Mouse (Mus musculus) embryonic facial prominence, embryonic 12.5 days (tissue): ENCODE results near the gene Ndufs5. TPM values are rescaled to one million over a fixed set of nuclear protein-coding genes. Genes with fewer than 3 reads are reported as not detected.

Source experiments
- ATAC-seq: fragments of 200-750 bp; cut with Nextera tagmentation; 2 replicates; pipeline ENCODE4 v1.8.0; 2017; ENCODE audit not compliant: insufficient number of reproducible peaks, insufficient read depth, low FRiP score, low TSS enrichment
- H3K27ac ChIP-seq: fragments of 300-500 bp; sonication (generic); 2 replicates; pipeline ENCODE4 v1.5.1; 2016; ENCODE audit warnings: mild to moderate bottlenecking
- H3K27me3 ChIP-seq: fragments of 300-500 bp; sonication (generic); 2 replicates; pipeline ENCODE4 v1.6.1; 2016; ENCODE audit warnings: mild to moderate bottlenecking, moderate library complexity
- H3K36me3 ChIP-seq: fragments of 300-500 bp; sonication (generic); 2 replicates; pipeline ENCODE4 v1.6.1; 2016; ENCODE audit warnings: mild to moderate bottlenecking
- H3K4me1 ChIP-seq: fragments of 300-500 bp; sonication (generic); 2 replicates; pipeline ENCODE4 v1.6.1; 2016
- H3K4me2 ChIP-seq: fragments of 300-500 bp; sonication (generic); replicated peaks from 2 replicates; pipeline ENCODE4 v1.6.1; 2016; ENCODE audit warnings: mild to moderate bottlenecking, moderate library complexity
- H3K4me3 ChIP-seq: fragments of 300-500 bp; sonication (generic); 2 replicates; pipeline ENCODE4 v1.5.1; 2016; ENCODE audit warnings: mild to moderate bottlenecking
- H3K9ac ChIP-seq: fragments of 300-500 bp; sonication (generic); 2 replicates; pipeline ENCODE4 v1.6.1; 2016; ENCODE audit warnings: mild to moderate bottlenecking, moderate library complexity
- H3K9me3 ChIP-seq: fragments of 300-500 bp; sonication (generic); 2 replicates; pipeline ENCODE4 v1.6.1; 2016; ENCODE audit warnings: mild to moderate bottlenecking, moderate library complexity
- whole genome bisulfite sequencing: fragments of 180-500 bp; shearing (Covaris S2); methylation state at CpG from one replicate; pipeline ENCODE4 v1.1.7; 2016; 5-methylcytosine and 5-hydroxymethylcytosine counted together
- polyA plus RNA-seq: library from polyadenylated mRNA; unstranded; fragments of >200 nt; fragmentation: Nextera tagmentation; extraction: Ambion mirVana; gene quantifications from 2 replicates; pipeline ENCODE4 v1.2.1, GENCODE M21; 2016

The Ndufs5 gene
- polyA plus RNA-seq, 1 experiment from 2014 or later: 324 TPM

DNA sequence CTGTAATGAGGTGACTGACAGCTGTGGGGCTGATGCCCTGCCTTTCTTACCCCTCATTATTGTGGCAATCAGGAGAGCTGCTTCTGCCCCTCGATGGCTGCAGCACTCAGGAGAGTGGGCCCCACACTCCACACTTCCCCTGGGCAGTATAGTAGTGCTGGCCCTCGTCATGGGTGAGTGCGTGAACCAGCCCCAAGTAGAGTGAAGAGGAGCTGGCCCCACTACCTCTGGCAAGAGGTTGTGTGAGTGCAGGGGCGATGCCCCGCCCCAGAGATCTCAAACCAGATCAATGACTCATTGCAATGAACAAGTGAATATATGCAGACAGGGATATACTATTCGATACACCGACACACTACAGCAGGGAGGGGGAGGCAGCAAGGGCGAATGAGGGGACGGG is 15.5 kb upstream of the Ndufs5 start:
- Histone ChIP-seq H3K9ac (no peak overlapping the region), H3K27me3 (no peaks in the 10 kb centered on the region), H3K4me2 (no peak overlapping the region), H3K9me3 (no peaks in the 10 kb centered on the region), H3K4me3 (no peak overlapping the region), H3K27ac (no peak overlapping the region), H3K36me3 (peaks cover 35% of the 10 kb centered on the region), H3K4me1 (no peaks in the 10 kb centered on the region)
- ATAC-seq: no peak
- 91% methylated on average over 9 of the region's 9 CpGs for WGBS

DNA sequence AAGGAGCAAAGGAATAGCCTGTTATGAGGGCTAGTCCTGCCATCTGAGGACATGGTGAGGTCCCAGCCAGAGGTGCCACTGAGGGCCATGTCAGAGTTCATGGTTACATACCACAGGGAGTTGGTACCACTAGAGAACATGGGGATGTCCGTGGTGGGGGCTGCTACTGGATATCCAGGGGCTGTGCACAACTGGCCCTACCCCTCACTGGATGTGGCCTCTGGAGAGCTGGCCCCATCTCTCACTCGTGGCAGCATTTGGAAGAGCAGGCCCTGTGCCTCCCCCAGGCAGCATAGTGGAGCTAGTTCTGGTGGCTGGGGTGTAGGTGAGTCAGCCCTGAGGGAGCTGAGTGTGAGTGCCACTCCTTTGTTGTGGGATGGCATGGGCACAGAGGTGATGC is 14.9 kb upstream of the Ndufs5 start:
- no peak overlapping the region for H3K4me3 ChIP-seq
- H3K27me3 ChIP-seq: no peaks in the 10 kb centered on the region
- H3K36me3 ChIP-seq: peaks cover 29% of the 10 kb centered on the region
- H3K9ac ChIP-seq: no peak overlapping the region
- no peak overlapping the region for H3K27ac ChIP-seq
- 85% methylated on average over 2 of the region's 2 CpGs for WGBS
- no peaks in the 10 kb centered on the region for H3K4me1 ChIP-seq
- ATAC-seq: no peak
- H3K9me3 ChIP-seq: no peaks in the 10 kb centered on the region
- no peak overlapping the region for H3K4me2 ChIP-seq

DNA sequence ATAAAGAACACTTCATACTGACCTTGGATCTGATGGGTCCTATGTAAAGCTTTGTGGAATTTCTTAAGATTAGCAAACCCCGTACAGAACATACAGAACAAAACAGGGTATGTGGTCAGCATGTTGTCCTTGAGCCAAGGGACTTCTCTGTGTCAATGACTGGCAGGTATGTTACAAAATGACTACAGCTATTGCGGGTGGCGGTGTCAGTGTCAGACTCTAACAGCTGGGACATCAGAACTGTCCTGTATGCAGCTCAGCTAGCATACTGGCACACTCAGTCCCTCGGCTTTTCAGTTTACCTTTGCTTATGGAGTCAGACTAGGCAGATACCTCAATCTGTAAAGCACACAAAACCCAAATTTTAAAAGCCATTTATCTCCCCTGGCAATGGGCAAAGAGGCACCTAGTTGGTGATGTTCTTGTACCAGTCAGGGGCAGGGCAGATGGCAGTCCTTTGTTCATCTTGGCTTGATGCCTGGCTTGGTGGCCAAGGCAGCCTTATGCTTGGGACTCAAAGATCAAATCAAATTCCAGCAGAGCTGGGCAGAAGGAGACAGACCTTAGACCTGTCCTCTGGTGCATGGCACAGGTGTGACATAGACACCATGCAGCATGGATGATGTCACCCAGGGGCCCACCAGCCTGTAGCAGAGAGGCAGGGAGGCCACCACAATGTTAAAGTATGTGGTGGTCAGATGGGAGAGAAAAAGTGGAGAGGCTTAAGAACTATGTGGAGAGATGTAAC is 14.3 kb upstream of the Ndufs5 start:
- no peak for ATAC-seq
- Histone ChIP-seq H3K9me3 (no peaks in the 10 kb centered on the region), H3K4me2 (no peak overlapping the region), H3K36me3 (peaks cover 25% of the 10 kb centered on the region), H3K27ac (no peak overlapping the region), H3K4me3 (no peak overlapping the region), H3K9ac (no peak overlapping the region), H3K27me3 (no peaks in the 10 kb centered on the region), H3K4me1 (no peaks in the 10 kb centered on the region)
- WGBS: 94% methylated on average over 4 of the region's 4 CpGs

DNA sequence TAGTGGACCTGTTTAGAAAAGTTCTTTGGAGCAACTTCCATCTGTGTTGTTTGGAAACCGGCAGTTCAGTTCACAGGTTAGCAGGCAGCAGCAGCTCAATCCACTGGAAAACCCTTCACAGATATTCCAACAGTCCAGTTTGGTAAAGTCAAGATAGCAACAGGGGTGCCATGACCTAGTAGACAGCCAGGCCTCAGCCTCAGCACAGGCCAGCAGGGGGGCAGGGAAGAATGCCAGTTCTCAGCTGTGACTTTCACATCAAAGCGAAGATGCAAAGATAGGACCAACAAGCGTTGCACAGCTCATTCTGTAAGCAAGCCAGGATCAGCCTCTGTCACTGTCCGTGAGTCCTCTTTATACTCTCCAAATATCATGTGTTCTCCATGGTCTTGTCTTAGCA is 3.8 kb upstream of the Ndufs5 start:
- Histone ChIP-seq H3K4me3 (no peak overlapping the region), H3K9ac (no peak overlapping the region), H3K4me1 (peaks cover 6% of the 10 kb centered on the region; the same call in 1 of the 2 replicates), H3K9me3 (no peaks in the 10 kb centered on the region), H3K27me3 (no peaks in the 10 kb centered on the region), H3K4me2 (no peak overlapping the region), H3K36me3 (no peaks in the 10 kb centered on the region), H3K27ac (no peak overlapping the region)
- ATAC-seq: no peak
- WGBS: 82% methylated on average over 4 of the region's 4 CpGs

DNA sequence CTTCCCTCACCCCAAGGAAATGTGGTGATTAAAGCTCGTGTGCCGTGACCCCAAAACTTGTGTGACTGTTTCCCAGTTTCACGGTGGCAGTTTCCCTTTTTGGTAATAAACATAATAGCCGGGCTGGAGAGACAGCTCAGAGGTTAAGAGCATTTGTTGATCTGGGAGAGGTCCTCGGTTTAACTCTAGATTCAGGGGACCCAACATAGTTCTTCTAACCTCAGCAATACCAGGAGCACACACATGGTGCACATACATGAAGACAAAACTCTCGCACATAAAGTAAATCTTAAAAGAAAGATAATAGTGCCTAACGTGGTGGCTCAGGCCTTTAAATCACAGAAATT is 405 bp upstream of the Ndufs5 start:
- Histone ChIP-seq H3K9me3 (no peaks in the 10 kb centered on the region), H3K4me3 (peak overlapping the region; percentile 90), H3K4me2 (peak overlapping the region; percentile 54), H3K27me3 (no peaks in the 10 kb centered on the region), H3K4me1 (peaks cover 6% of the 10 kb centered on the region; the same call in 1 of the 2 replicates), H3K9ac (peak overlapping the region; percentile 92), H3K27ac (no peak overlapping the region), H3K36me3 (peaks cover 18% of the 10 kb centered on the region)
- no peak for ATAC-seq
- 27% methylated on average over 7 of the region's 7 CpGs for WGBS

DNA sequence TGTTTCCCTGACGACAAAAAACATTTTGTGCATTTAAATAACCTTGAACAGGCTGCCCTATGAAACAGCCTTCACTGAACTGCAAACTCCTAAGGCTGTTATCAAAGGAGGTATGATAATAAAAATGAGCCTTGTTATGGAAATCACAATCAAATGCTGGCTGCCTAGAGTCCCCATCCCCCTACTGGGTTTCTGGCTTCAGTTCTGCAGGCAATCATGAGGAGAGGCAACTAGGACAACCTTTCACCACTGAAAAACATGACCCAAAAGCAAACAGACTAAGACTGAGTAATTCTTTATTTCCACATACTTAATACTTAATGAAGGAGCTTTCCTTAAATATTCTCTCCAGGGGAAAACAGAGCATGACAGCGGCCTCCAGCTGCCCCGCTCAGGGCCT is 5.6 kb downstream of the Ndufs5 start:
- no peak overlapping the region for H3K9ac ChIP-seq
- no peaks in the 10 kb centered on the region for H3K9me3 ChIP-seq
- H3K4me2 ChIP-seq: no peak overlapping the region
- H3K27ac ChIP-seq: no peak overlapping the region
- H3K4me3 ChIP-seq: no peak overlapping the region
- no peaks in the 10 kb centered on the region for H3K27me3 ChIP-seq
- ATAC-seq: no peak
- WGBS: 93% methylated on average over 1 of the region's 3 CpGs
- H3K36me3 ChIP-seq: peaks cover 29% of the 10 kb centered on the region
- peaks cover 3% of the 10 kb centered on the region; the same call in 1 of the 2 replicates for H3K4me1 ChIP-seq

DNA sequence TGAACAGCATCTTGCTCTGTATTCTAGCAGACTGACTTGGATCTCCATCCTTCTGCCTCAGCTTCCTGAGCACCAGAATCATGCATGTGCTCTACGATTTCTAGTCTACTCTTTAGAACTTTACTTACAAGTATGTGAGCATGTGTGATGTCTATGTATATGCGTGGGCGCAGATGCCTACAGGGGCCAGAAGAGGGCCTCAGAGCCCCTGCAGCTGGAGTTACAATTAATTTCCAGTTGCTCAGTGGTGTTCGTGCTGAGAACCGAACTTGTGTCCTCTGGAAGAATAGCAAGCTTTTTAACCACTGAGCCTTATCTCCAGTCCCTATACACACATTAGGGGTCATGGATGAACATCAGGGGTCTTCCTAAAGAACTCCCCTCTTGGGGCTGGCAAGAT is 10.7 kb downstream of the Ndufs5 start:
- Histone ChIP-seq H3K9ac (no peak overlapping the region), H3K27me3 (no peaks in the 10 kb centered on the region), H3K4me3 (no peak overlapping the region), H3K9me3 (no peaks in the 10 kb centered on the region), H3K27ac (no peak overlapping the region), H3K4me1 (no peaks in the 10 kb centered on the region), H3K36me3 (peaks cover 4% of the 10 kb centered on the region; the same call in 1 of the 2 replicates), H3K4me2 (no peak overlapping the region)
- ATAC-seq: no peak
- 91% methylated on average over 5 of the region's 5 CpGs for WGBS

DNA sequence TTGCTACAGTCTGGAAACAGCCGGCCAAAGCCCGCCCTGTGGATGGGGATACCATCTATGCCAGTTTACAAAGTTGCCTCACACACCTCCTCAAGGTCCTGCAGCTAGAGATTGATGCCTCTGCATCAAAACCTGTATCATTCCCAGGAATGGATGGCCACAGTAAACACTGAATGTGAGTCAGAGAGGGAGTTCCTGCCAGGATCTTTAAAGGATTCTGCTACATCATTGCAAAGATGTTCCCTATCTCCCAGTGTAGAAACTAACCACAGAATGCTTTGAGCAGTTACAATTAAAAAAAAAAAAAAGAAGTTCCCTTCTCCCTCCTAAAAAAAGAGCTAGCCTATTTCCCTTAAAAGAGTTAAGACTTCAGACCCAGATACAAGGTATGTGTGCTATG is 12.7 kb downstream of the Ndufs5 start:
- WGBS: 88% methylated on average over 2 of the region's 2 CpGs
- Histone ChIP-seq H3K4me1 (no peaks in the 10 kb centered on the region), H3K27ac (no peak overlapping the region), H3K9me3 (no peaks in the 10 kb centered on the region), H3K27me3 (no peaks in the 10 kb centered on the region), H3K4me3 (no peak overlapping the region), H3K4me2 (no peak overlapping the region), H3K9ac (no peak overlapping the region), H3K36me3 (no peaks in the 10 kb centered on the region)
- no peak for ATAC-seq

DNA sequence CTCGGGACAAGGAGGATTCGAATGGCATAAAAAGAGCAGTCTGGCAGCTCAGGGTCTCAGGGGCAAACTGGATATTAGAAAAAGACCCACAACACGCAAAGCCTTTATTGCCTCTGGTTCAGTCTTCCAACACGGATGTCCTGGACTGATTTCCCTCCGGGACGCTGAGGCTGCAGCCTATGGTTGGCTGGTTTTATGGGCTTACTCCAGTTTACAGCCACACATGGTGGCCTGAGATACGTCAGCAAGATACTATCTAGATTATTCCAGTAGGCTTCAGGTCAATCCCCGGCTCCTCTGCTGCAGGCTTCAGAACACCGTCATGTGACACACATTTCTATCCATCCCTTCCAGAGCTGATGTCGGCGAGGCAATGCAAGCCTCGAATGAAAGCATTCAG is 24.6 kb downstream of the Ndufs5 start:
- WGBS: 87% methylated on average over 12 of the region's 12 CpGs
- no peaks in the 10 kb centered on the region for H3K9me3 ChIP-seq
- ATAC-seq: no peak

DNA sequence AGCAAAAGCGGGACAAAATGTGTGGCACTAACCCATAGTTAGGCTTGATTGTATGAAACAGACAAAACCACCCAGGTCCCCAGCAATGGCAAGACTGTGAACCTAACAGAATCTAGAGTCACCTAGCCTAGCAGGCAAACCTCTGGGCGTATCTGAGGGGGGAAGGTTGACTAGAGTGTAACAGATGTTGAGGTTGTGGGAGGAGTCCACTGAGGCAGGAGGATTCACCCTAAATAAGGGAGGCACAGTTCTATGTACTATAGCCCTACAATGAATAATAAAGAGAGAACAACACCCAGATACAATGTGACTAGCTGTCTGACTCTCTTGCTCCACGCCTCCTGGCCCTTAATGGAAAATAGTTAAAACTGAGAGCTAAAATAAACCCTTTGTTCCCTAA is 25.9 kb downstream of the Ndufs5 start:
- Histone ChIP-seq H3K9ac (no peak overlapping the region), H3K4me3 (no peak overlapping the region), H3K4me2 (no peak overlapping the region), H3K4me1 (0 out of 2 replicates have a peak, but pooled peaks cover 3% of the 10 kb centered on the region), H3K36me3 (no peaks in the 10 kb centered on the region), H3K27me3 (0 out of 2 replicates have a peak, but pooled peaks cover 3% of the 10 kb centered on the region), H3K27ac (no peak overlapping the region), H3K9me3 (no peaks in the 10 kb centered on the region)
- 82% methylated on average over 3 of the region's 3 CpGs for WGBS
- ATAC-seq: no peak

More for the DNA sequence above, 24.6 kb downstream of the Ndufs5 start:
- Histone ChIP-seq H3K9ac (no peak overlapping the region), H3K27me3 (no peaks in the 10 kb centered on the region), H3K27ac (no peak overlapping the region), H3K36me3 (no peaks in the 10 kb centered on the region), H3K4me1 (no peaks in the 10 kb centered on the region), H3K4me2 (no peak overlapping the region), H3K4me3 (no peak overlapping the region)

DNA sequence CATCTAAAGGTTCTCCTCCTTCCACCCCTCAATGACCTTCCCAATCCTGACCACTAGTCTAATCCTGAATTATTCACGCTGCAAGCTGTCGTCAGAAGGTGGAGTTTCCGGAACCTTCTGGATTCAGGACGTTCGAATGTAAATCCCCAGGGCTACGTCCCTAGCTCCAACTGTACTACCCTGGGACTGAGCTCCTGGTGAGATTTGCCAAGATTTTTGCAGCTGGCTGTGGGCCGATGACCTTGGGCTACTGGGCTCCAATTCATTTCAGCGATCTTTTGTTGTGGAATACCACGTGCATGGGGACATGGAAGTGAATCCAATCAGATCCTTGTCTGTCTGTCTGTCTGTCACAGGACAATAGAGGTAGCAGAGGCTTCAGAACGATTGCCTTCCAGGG is 27.7 kb downstream of the Ndufs5 start:
- H3K27me3 ChIP-seq: peaks cover 17% of the 10 kb centered on the region

DNA sequence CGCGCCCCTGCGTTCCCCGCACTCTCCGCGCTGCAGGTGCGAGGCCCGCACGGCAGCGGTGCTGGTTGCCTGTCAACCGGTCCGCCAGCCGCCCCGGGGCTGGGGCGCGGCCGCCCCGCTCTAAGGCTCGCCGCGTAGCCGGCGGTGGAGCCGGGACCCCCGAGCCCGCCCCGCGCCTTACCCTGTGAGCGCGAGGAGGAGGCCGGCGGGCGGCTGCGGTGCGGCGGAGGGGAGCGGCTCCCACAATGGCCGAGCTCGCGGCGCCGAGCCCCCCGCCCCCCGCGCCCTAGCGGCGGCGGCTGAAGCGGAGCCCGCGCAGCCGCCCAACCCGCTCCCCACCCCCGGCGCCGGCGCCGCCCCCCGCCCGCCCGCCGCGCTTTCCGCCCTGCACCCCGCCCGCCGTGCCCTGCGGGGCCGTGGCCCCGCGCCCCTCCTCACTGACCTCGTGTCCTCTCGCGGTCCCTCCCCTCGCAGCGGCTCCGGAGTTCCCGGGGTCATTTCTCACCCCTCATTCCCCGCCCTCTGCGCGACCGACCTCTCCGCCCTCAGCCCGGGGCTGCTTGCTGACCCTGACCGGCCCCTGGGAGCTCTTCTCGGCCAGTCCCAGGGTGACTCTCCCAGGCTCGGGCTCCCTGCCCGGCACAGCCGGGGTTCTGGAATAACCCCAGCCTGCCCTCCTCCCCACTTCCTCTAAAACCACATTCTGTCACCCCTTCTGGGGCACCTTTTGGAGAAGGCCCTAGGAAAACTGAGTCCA is 30.8 kb downstream of the Ndufs5 start:
- Histone ChIP-seq H3K36me3 (no peaks in the 10 kb centered on the region), H3K4me1 (peaks cover 12% of the 10 kb centered on the region; the same call in 1 of the 2 replicates), H3K27me3 (peaks cover 25% of the 10 kb centered on the region), H3K4me3 (peak overlapping the region; percentile 75), H3K4me2 (peak overlapping the region; percentile 100), H3K9ac (peak overlapping the region; percentile 77), H3K27ac (peak overlapping the region; percentile 36; the same call in 1 of the 2 replicates), H3K9me3 (no peaks in the 10 kb centered on the region)
- under 1% methylated on average over 42 of the region's 89 CpGs for WGBS
- ATAC-seq: peak; percentile 41

More for the DNA sequence above, 27.7 kb downstream of the Ndufs5 start:
- ATAC-seq: no peak
- H3K27ac ChIP-seq: no peak overlapping the region
- no peak overlapping the region for H3K4me3 ChIP-seq
- H3K4me1 ChIP-seq: peaks cover 12% of the 10 kb centered on the region; the same call in 1 of the 2 replicates
- no peaks in the 10 kb centered on the region for H3K36me3 ChIP-seq
- WGBS: 81% methylated on average over 10 of the region's 10 CpGs
- H3K9ac ChIP-seq: no peak overlapping the region
- H3K4me2 ChIP-seq: no peak overlapping the region
- H3K9me3 ChIP-seq: no peaks in the 10 kb centered on the region
